Comparison of ENCODE assay signal across 8 mouse cellular contexts in genomic region chr7:19342481-19343027, GRCm38 (mm10). TPM values are rescaled to one million over a fixed set of nuclear protein-coding genes. Genes with fewer than 3 reads are reported as not detected.
A peak's percentile ranks its signal among the peaks of the same experiment; 100 is the strongest.
DNase-seq lines count a peak whose midpoint lies in the region; ATAC-seq and TF ChIP-seq lines count a peak whose summit lies in the region.

No protein-coding gene starts in this region.

- H3K9ac ChIP-seq in heart, embryonic 13.5 days = peak overlapping the region; percentile 79
- H3K9ac ChIP-seq in liver, adult 2 months (ENCODE audit: low read depth, low read length) = no peak overlapping the region
- H3K9ac ChIP-seq in stomach, embryonic 15.5 days = peak overlapping the region; percentile 39; the same call in 1 of the 2 replicates

- H3K9me3 ChIP-seq in forebrain, embryonic 10.5 days = no peaks in the 10 kb centered on the region
- H3K9me3 ChIP-seq in heart, embryonic 13.5 days = no peaks in the 10 kb centered on the region
- no peaks in the 10 kb centered on the region for H3K9me3 ChIP-seq in stomach, embryonic 15.5 days

- H3K27me3 ChIP-seq in forebrain, embryonic 10.5 days (ENCODE audit: poor library complexity, severe bottlenecking) = peaks cover 22% of the 10 kb centered on the region
- H3K27me3 ChIP-seq in heart, embryonic 13.5 days (replicated peaks) = peaks cover 5% of the 10 kb centered on the region; the same call in 1 of the 2 replicates
- H3K27me3 ChIP-seq in liver, adult 2 months (ENCODE audit: control insufficient read depth, insufficient read depth, low read length) = 0 out of 2 replicates have a peak, but pooled peaks cover 2% of the 10 kb centered on the region
- H3K27me3 ChIP-seq in myocyte (ENCODE audit: control insufficient read depth, insufficient read depth, insufficient read length) = no peaks in the 10 kb centered on the region
- peaks cover 3% of the 10 kb centered on the region; the same call in 1 of the 2 replicates for H3K27me3 ChIP-seq in stomach, embryonic 15.5 days (replicated peaks)

- H3K4me1 ChIP-seq in bone marrow macrophage, adult 2 months (ENCODE audit: control insufficient read depth, insufficient read depth, low read length) = peaks cover 30% of the 10 kb centered on the region
- H3K4me1 ChIP-seq in forebrain, embryonic 10.5 days = peaks cover 46% of the 10 kb centered on the region
- peaks cover 67% of the 10 kb centered on the region for H3K4me1 ChIP-seq in heart, embryonic 13.5 days
- peaks cover 1% of the 10 kb centered on the region; the same call in 1 of the 2 replicates for H3K4me1 ChIP-seq in liver, adult 2 months (ENCODE audit: control insufficient read depth, insufficient read depth, low read length)
- peaks cover 28% of the 10 kb centered on the region for H3K4me1 ChIP-seq in stomach, embryonic 15.5 days

- H3K36me3 ChIP-seq in forebrain, embryonic 10.5 days (replicated peaks) = no peaks in the 10 kb centered on the region; the same call in 1 of the 2 replicates
- H3K36me3 ChIP-seq in heart, embryonic 13.5 days = peaks cover 8% of the 10 kb centered on the region
- H3K36me3 ChIP-seq in liver, adult 2 months (ENCODE audit: control insufficient read depth, insufficient read depth, low read length) = no peaks in the 10 kb centered on the region
- no peaks in the 10 kb centered on the region for H3K36me3 ChIP-seq in myocyte (ENCODE audit: control insufficient read depth, insufficient read depth)
- H3K36me3 ChIP-seq in stomach, embryonic 15.5 days = no peaks in the 10 kb centered on the region

- H3K79me2 ChIP-seq in liver, adult 2 months (ENCODE audit: control insufficient read depth, insufficient read depth, low read length) = no peaks in the 10 kb centered on the region
- H3K79me2 ChIP-seq in myocyte (ENCODE audit: control insufficient read depth, insufficient read depth) = no peaks in the 10 kb centered on the region

- peak overlapping the region; percentile 24 for H3K4me3 ChIP-seq in bone marrow macrophage, adult 2 months (ENCODE audit: insufficient read depth, low read length)
- H3K4me3 ChIP-seq in forebrain, embryonic 10.5 days = peak overlapping the region; percentile 64
- peak overlapping the region; percentile 58 for H3K4me3 ChIP-seq in heart, embryonic 13.5 days
- peak overlapping the region; percentile 42; the same call in 1 of the 2 replicates for H3K4me3 ChIP-seq in liver, adult 2 months (ENCODE audit: insufficient read depth, low read depth, low read length)
- peak overlapping the region; percentile 20 for H3K4me3 ChIP-seq in myocyte
- peak overlapping the region; percentile 50 for H3K4me3 ChIP-seq in stomach, embryonic 15.5 days (replicated peaks)

- no peak overlapping the region for H3K27ac ChIP-seq in bone marrow macrophage, adult 2 months (ENCODE audit: insufficient read depth, low read depth, low read length)
- H3K27ac ChIP-seq in forebrain, embryonic 10.5 days = peak overlapping the region; percentile 71
- peak overlapping the region; percentile 98 for H3K27ac ChIP-seq in heart, embryonic 13.5 days (replicated peaks)
- H3K27ac ChIP-seq in liver, adult 2 months (replicated peaks; ENCODE audit: insufficient read depth, low read depth, low read length) = no peak overlapping the region
- H3K27ac ChIP-seq in stomach, embryonic 15.5 days = peak overlapping the region; percentile 71; the same call in 1 of the 2 replicates

- H3K4me2 ChIP-seq in heart, embryonic 13.5 days = peak overlapping the region; percentile 86
- H3K4me2 ChIP-seq in myocyte (ENCODE audit: low read depth) = peak overlapping the region; percentile 86
- H3K4me2 ChIP-seq in stomach, embryonic 15.5 days = peak overlapping the region; percentile 96

- DNase-seq in 3T3-L1 (ENCODE audit: low read depth, low spot score) = peak; percentile 82
- peak; percentile 88 for DNase-seq in forebrain, embryonic 10.5 days (ENCODE audit: extremely low spot score, low spot score)
- DNase-seq in kidney, postnatal 10 days = peak; percentile 90
- peak; percentile 41 for DNase-seq in liver, adult 2 months (ENCODE audit: extremely low read depth, low read depth, low spot score)

- no peak overlapping the region for H3ac ChIP-seq in myocyte (ENCODE audit: control insufficient read depth, insufficient read length)

- under 1% methylated on average over 27 of the region's 27 CpGs for WGBS in forebrain, embryonic 10.5 days
- under 1% methylated on average over 27 of the region's 27 CpGs for WGBS in heart, embryonic 13.5 days
- under 1% methylated on average over 27 of the region's 27 CpGs for WGBS in liver, adult 2 months
- WGBS in stomach, embryonic 15.5 days = under 1% methylated on average over 27 of the region's 27 CpGs

- TF ChIP-seq CTCF in bone marrow macrophage, adult 2 months (IDR thresholded peaks at IDR 0.05; ENCODE audit: low read depth, low read length) = peak; percentile 98
- TF ChIP-seq CTCF in liver, adult 2 months (IDR thresholded peaks at IDR 0.05; ENCODE audit: low read depth, low read length) = peak; percentile 96

- TF ChIP-seq POLR2A in bone marrow macrophage, adult 2 months (IDR thresholded peaks at IDR 0.05; ENCODE audit: borderline replicate concordance, low read depth, low read length) = no peak
- no peak for TF ChIP-seq POLR2A in liver, adult 2 months (IDR thresholded peaks at IDR 0.05; ENCODE audit: extremely low read depth, insufficient read depth, low read length)
- no peak for TF ChIP-seq POLR2A in myocyte (IDR thresholded peaks at IDR 0.05; ENCODE audit: insufficient read length, low read depth)

- no peak for ATAC-seq in heart, embryonic 13.5 days (ENCODE audit: extremely low read depth, insufficient number of reproducible peaks, low FRiP score, low TSS enrichment)
- ATAC-seq in stomach, embryonic 15.5 days (ENCODE audit: insufficient read depth, low FRiP score, low read depth) = no peak

TF ChIP-seq in myocyte, 11 proteins besides CTCF, POLR2A, EP300 and RAD21 (continues in another document):
- no peak for TF ChIP-seq MYOD1 (IDR thresholded peaks at IDR 0.05; ENCODE audit: control insufficient read depth in 1 of 3, insufficient read length in 2 of 3, low read depth in 2 of 3)
- TF ChIP-seq REST (IDR thresholded peaks at IDR 0.05; ENCODE audit: insufficient read depth, insufficient read length) = no peak
- TF ChIP-seq SRF (IDR thresholded peaks at IDR 0.05; ENCODE audit: control insufficient read depth, insufficient read length, low read depth) = no peak
- no peak for TF ChIP-seq POLR2AphosphoS2 (IDR thresholded peaks at IDR 0.05; ENCODE audit: insufficient read length, low read depth)
- TF ChIP-seq TCF3 (IDR thresholded peaks at IDR 0.05; ENCODE audit: insufficient read length, low read depth) = no peak
- TF ChIP-seq MYOG (IDR thresholded peaks at IDR 0.05; ENCODE audit: control insufficient read depth in 1 of 3, insufficient read depth in 1 of 3, insufficient read length in 2 of 3, low read depth in 2 of 3) = no peak

RNA-seq across cellular contexts. Expression of gene Ercc1, which starts 2.0 kb away (rescaled TPM):
- 30.7 and 35.4 TPM in 2 replicates for polyA plus RNA-seq in bone marrow macrophage, adult 2 months (2012; ENCODE audit: insufficient read depth, insufficient read length, missing spikeins)
- polyA plus RNA-seq in forebrain, embryonic 10.5 days (2016; fragmentation: Nextera tagmentation; extraction: Ambion mirVana) = 95.3 and 96.1 TPM in 2 replicates
- polyA plus RNA-seq in heart, embryonic 13.5 days (2015; fragmentation: Nextera tagmentation; extraction: Ambion mirVana) = 62.6 and 62.7 TPM in 2 replicates
- 6.5 and 6.6 TPM in 2 replicates for total RNA-seq in liver, adult 2 months (2014; rRNA removed)
- 8.5 and 9.4 TPM in 2 replicates for polyA plus RNA-seq in liver, adult 2 months (2012; rRNA removed)
- polyA plus RNA-seq in myocyte (2012; fragmentation: generic; extraction: Trizol) = 83.1 TPM
- polyA plus RNA-seq in stomach, embryonic 15.5 days (2015; fragmentation: Nextera tagmentation; extraction: Ambion mirVana) = 63.7 and 66.5 TPM in 2 replicates

RNA-seq across cellular contexts. Expression of gene Cd3eap, which starts 16.7 kb away (rescaled TPM):
- polyA plus RNA-seq in bone marrow macrophage, adult 2 months (2012; ENCODE audit: insufficient read depth, insufficient read length, missing spikeins) = 7.8 and 8.4 TPM in 2 replicates
- polyA plus RNA-seq in forebrain, embryonic 10.5 days (2016; fragmentation: Nextera tagmentation; extraction: Ambion mirVana) = 30.9 and 32.2 TPM in 2 replicates
- polyA plus RNA-seq in heart, embryonic 13.5 days (2015; fragmentation: Nextera tagmentation; extraction: Ambion mirVana) = 17.4 and 19.8 TPM in 2 replicates
- 1.3 and 1.7 TPM in 2 replicates for total RNA-seq in liver, adult 2 months (2014; rRNA removed)
- 6.5 and 7.0 TPM in 2 replicates for polyA plus RNA-seq in liver, adult 2 months (2012; rRNA removed)
- polyA plus RNA-seq in myocyte (2012; fragmentation: generic; extraction: Trizol) = 13.7 TPM
- 24.9 and 26.1 TPM in 2 replicates for polyA plus RNA-seq in stomach, embryonic 15.5 days (2015; fragmentation: Nextera tagmentation; extraction: Ambion mirVana)

RNA-seq across cellular contexts. Expression of gene Ppp1r13l, which starts 17.0 kb away (rescaled TPM):
- polyA plus RNA-seq in bone marrow macrophage, adult 2 months (2012; ENCODE audit: insufficient read depth, insufficient read length, missing spikeins) = 1.6 and 4.0 TPM in 2 replicates
- 5.4 and 6.3 TPM in 2 replicates for polyA plus RNA-seq in forebrain, embryonic 10.5 days (2016; fragmentation: Nextera tagmentation; extraction: Ambion mirVana)
- polyA plus RNA-seq in heart, embryonic 13.5 days (2015; fragmentation: Nextera tagmentation; extraction: Ambion mirVana) = 12.8 and 13.0 TPM in 2 replicates
- 0.18 and 0.20 TPM in 2 replicates for total RNA-seq in liver, adult 2 months (2014; rRNA removed)
- 3.0 and 4.6 TPM in 2 replicates for polyA plus RNA-seq in liver, adult 2 months (2012; rRNA removed)
- polyA plus RNA-seq in myocyte (2012; fragmentation: generic; extraction: Trizol) = 36.0 TPM
- polyA plus RNA-seq in stomach, embryonic 15.5 days (2015; fragmentation: Nextera tagmentation; extraction: Ambion mirVana) = 7.8 and 8.9 TPM in 2 replicates

RNA-seq across cellular contexts. Expression of gene Fosb, which starts 32.7 kb away (rescaled TPM):
- 0.68 TPM in 1 of 2 replicates, not detected in the other for polyA plus RNA-seq in bone marrow macrophage, adult 2 months (2012; ENCODE audit: insufficient read depth, insufficient read length, missing spikeins)
- 0.10 TPM in 1 of 2 replicates, not detected in the other for polyA plus RNA-seq in forebrain, embryonic 10.5 days (2016; fragmentation: Nextera tagmentation; extraction: Ambion mirVana)
- polyA plus RNA-seq in heart, embryonic 13.5 days (2015; fragmentation: Nextera tagmentation; extraction: Ambion mirVana) = 0.14 and 0.16 TPM in 2 replicates
- total RNA-seq in liver, adult 2 months (2014; rRNA removed) = 0.07 and 0.09 TPM in 2 replicates
- polyA plus RNA-seq in liver, adult 2 months (2012; rRNA removed) = 0.06 and 0.11 TPM in 2 replicates
- polyA plus RNA-seq in myocyte (2012; fragmentation: generic; extraction: Trizol) = 0.82 TPM
- polyA plus RNA-seq in stomach, embryonic 15.5 days (2015; fragmentation: Nextera tagmentation; extraction: Ambion mirVana) = 0.12 and 0.17 TPM in 2 replicates

RNA-seq across cellular contexts. Expression of gene Ercc2, which starts 39.3 kb away (rescaled TPM):
- 14.5 and 18.9 TPM in 2 replicates for polyA plus RNA-seq in bone marrow macrophage, adult 2 months (2012; ENCODE audit: insufficient read depth, insufficient read length, missing spikeins)
- polyA plus RNA-seq in forebrain, embryonic 10.5 days (2016; fragmentation: Nextera tagmentation; extraction: Ambion mirVana) = 26.9 and 28.7 TPM in 2 replicates
- polyA plus RNA-seq in heart, embryonic 13.5 days (2015; fragmentation: Nextera tagmentation; extraction: Ambion mirVana) = 11.8 and 12.2 TPM in 2 replicates
- total RNA-seq in liver, adult 2 months (2014; rRNA removed) = 8.7 and 9.4 TPM in 2 replicates
- polyA plus RNA-seq in liver, adult 2 months (2012; rRNA removed) = 18.7 and 26.8 TPM in 2 replicates
- 11.5 TPM for polyA plus RNA-seq in myocyte (2012; fragmentation: generic; extraction: Trizol)
- polyA plus RNA-seq in stomach, embryonic 15.5 days (2015; fragmentation: Nextera tagmentation; extraction: Ambion mirVana) = 13.5 and 14.8 TPM in 2 replicates

Comparison
In these comparisons a context has a peak if more than half of its experiments do, and no peak if none do; other contexts are left out.
1. H3K27ac ChIP-seq: peak in forebrain, embryonic 10.5 days (single experiment), heart, embryonic 13.5 days (single experiment) and stomach, embryonic 15.5 days (single experiment); none in bone marrow macrophage, adult 2 months (single experiment) and liver, adult 2 months (single experiment).
2. Peak in every context shown above with its lines, with median percentiles within 50 percentile points of each other: DNase-seq, H3K4me3 ChIP-seq and H3K4me2 ChIP-seq.